Mouse (Mus musculus) kidney, postnatal 0 days (tissue): ENCODE data around the gene Ajuba. TPM values are rescaled to one million over a fixed set of nuclear protein-coding genes. Genes with fewer than 3 reads are reported as not detected.

ENCODE experiments used
- ATAC-seq: fragments of 200-750 bp; cut with Nextera tagmentation; replicated peaks from 2 replicates; pipeline ENCODE4 v1.8.0; 2017; ENCODE audit warnings: low read depth, moderate number of reproducible peaks, moderate TSS enrichment, moderate library complexity; ENCODE audit not compliant: low FRiP score
- DNase-seq: peaks from one replicate; pipeline ENCODE4 v3.0.0-alpha.2; 2016; ENCODE audit warnings: low spot score
- H3K27ac ChIP-seq: fragments of 300-500 bp; sonication (generic); 2 replicates; pipeline ENCODE4 v1.5.1; 2014; ENCODE audit warnings: mild to moderate bottlenecking
- H3K27me3 ChIP-seq: fragments of 300-500 bp; sonication (generic); 2 replicates; pipeline ENCODE4 v1.6.1; 2014; ENCODE audit warnings: low read length, mixed read lengths; ENCODE audit not compliant: insufficient read depth
- H3K36me3 ChIP-seq: fragments of 300-500 bp; sonication (generic); 2 replicates; pipeline ENCODE4 v1.6.1; 2014; ENCODE audit warnings: low read length, mixed read lengths; ENCODE audit not compliant: insufficient read depth
- H3K4me1 ChIP-seq: fragments of 300-500 bp; sonication (generic); replicated peaks from 2 replicates; pipeline ENCODE4 v1.6.1; 2014; ENCODE audit warnings: antibody characterized with exemption, low read length, mixed read lengths; ENCODE audit not compliant: insufficient read depth
- H3K4me2 ChIP-seq: fragments of 300-500 bp; sonication (generic); 2 replicates; pipeline ENCODE4 v1.6.1; 2014; ENCODE audit warnings: mild to moderate bottlenecking, low read length, moderate library complexity, mixed read lengths
- H3K4me3 ChIP-seq: fragments of 300-500 bp; sonication (generic); replicated peaks from 2 replicates; pipeline ENCODE4 v1.5.1; 2014; ENCODE audit warnings: low read depth, low read length
- H3K9ac ChIP-seq: fragments of 300-500 bp; sonication (generic); 2 replicates; pipeline ENCODE4 v1.6.1; 2014; ENCODE audit warnings: low read depth, low read length
- H3K9me3 ChIP-seq: fragments of 300-500 bp; sonication (generic); replicated peaks from 2 replicates; pipeline ENCODE4 v1.6.1; 2016; ENCODE audit warnings: low read length, inconsistent platforms, mixed read lengths
- CTCF ChIP-seq: IDR thresholded peaks from 2 replicates; pipeline ENCODE4 v1.5.1; 2016; ENCODE audit warnings: antibody characterized with exemption, low read depth, mild to moderate bottlenecking, moderate library complexity
- WGBS: fragments of 180-500 bp; shearing (Covaris S2); extraction: QIAGEN DNeasy Blood & Tissue Kit; methylation state at CpG from one replicate; pipeline ENCODE4 v1.1.7; 2014; 5-methylcytosine and 5-hydroxymethylcytosine counted together
- polyA plus RNA-seq: library from polyadenylated mRNA; unstranded; fragments of >200 nt; fragmentation: Nextera tagmentation; extraction: Ambion mirVana; gene quantifications from 2 replicates; pipeline ENCODE4 v1.2.1, GENCODE M21; 2015

Ajuba gene
- polyA plus RNA-seq, 1 experiment from 2014 or later: 40.9 TPM

DNA sequence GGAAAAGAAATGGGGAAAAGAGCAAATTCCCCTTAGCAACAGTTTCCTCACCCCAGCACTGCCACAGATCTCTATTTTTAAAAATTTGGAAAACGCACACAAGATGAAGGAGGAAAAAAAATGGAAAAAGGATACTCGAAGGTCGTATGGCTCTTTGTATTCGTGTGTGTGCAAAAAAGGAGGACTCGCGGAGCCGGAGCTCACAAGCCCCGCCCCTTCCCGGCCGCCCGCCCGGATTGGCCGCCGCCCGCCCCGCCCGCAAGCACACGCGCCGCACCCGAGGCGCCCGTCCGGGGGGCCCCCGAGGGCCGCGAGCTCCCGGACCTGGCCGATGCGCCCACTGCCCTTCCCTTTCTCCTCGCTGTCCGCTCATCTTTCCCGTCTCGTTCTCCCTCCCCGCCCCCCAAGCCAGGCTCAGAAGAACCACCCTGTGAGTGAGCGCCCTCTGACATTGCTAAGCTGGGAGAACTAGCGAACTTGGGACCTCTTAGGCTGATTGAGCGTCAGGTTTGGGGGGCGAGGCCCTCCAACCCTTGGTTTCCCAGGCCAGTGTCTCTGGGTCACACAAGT lies 28.5 kb upstream of the Ajuba start, which contains the start of gene 4931414P19Rik:
4931414P19Rik (minus strand) TSS at position 242 of the 570 bp plus-strand sequence.
- DNase-seq (peak; percentile 91), ATAC-seq (peak; percentile 67)
- peak within 1 kb of the TSS; percentile 50 for H3K9ac ChIP-seq
- no peak for TF ChIP-seq CTCF
- H3K4me1 ChIP-seq: 0 out of 2 replicates have a peak, but pooled peaks cover 5% of the 10 kb centered on the region
- no peaks in the 10 kb centered on the region for H3K27me3 ChIP-seq
- no peaks in the 10 kb centered on the region for H3K9me3 ChIP-seq
- H3K27ac ChIP-seq: peak within 1 kb of the TSS; percentile 71
- H3K4me3 ChIP-seq: peak within 1 kb of the TSS; percentile 34
- peak within 1 kb of the TSS; percentile 55 for H3K4me2 ChIP-seq
- no peaks in the 10 kb centered on the region for H3K36me3 ChIP-seq
- whole genome bisulfite sequencing: under 1% methylated on average over 35 of the region's 39 CpGs

DNA sequence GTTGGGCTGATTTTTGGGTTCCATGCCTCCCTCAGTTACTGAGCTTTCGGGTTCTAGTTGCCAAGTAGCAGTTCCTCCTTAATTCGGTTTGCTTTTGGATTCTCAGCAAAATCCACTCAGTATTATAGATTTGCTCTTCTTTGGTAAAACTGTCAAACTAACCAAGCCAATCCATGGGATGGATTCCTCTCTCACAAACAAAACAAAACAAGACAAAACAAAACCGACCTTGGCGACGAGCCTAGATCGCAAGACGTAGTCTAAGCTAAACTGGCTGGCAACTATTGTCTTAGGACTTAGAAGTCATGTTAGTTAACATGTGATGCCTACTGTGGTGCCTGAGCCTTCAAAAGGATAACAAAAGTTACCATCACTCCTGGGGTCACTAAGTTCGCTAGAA lies 26.3 kb upstream of the Ajuba start:
- no peaks in the 10 kb centered on the region for H3K9me3 ChIP-seq
- 0 out of 2 replicates have a peak, but pooled peaks cover 5% of the 10 kb centered on the region for H3K4me1 ChIP-seq
- no peak overlapping the region for H3K9ac ChIP-seq
- no peaks in the 10 kb centered on the region for H3K27me3 ChIP-seq
- WGBS: 88% methylated on average over 8 of the region's 8 CpGs
- ATAC-seq: no peak
- 0 out of 2 replicates have a peak, but pooled peaks cover 4% of the 10 kb centered on the region for H3K36me3 ChIP-seq
- peak overlapping the region; percentile 47; the same call in 1 of the 2 replicates for H3K4me2 ChIP-seq
- peak overlapping the region; percentile 52; the same call in 1 of the 2 replicates for H3K4me3 ChIP-seq
- no peak for DNase-seq
- no peak for TF ChIP-seq CTCF
- peak overlapping the region; percentile 94 for H3K27ac ChIP-seq

DNA sequence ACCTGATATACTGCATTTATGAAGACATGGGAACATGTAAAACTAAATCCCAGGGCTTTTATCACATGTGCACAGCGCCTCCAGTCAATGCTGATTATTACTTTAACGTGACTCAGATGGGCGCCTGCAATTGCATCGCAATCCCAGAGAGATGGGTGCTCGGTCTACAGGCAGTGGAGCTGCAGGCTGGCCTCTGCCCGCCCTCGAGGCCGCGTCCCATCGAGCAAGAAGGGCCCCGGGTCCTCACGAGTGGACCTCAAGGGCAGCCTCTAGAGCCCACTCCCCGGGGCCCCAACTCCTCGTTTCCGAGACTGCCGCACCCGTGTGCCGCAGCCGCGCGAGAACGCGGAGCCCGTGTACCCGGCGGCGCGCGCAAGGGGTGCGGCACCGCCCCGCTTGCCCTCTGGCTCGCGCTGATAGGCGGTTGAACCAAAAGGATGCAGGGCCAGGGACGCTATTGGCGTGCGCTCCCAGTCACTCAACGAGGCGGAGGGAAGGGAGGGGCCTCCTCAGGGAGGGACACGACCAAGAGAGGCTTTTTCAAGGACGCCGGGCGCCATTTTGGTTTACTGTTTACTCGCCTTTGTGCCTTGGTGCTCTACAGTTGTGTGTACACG lies 25.8 kb upstream of the Ajuba start:
- Histone ChIP-seq H3K9ac (peak overlapping the region; percentile 80), H3K4me3 (peak overlapping the region; percentile 52), H3K36me3 (0 out of 2 replicates have a peak, but pooled peaks cover 4% of the 10 kb centered on the region), H3K4me2 (peak overlapping the region; percentile 47), H3K4me1 (0 out of 2 replicates have a peak, but pooled peaks cover 5% of the 10 kb centered on the region), H3K9me3 (no peaks in the 10 kb centered on the region), H3K27me3 (no peaks in the 10 kb centered on the region), H3K27ac (peak overlapping the region; percentile 94)
- no peak; the same call in 1 of the 2 replicates for TF ChIP-seq CTCF
- WGBS: under 1% methylated on average over 46 of the region's 46 CpGs
- DNase-seq (peak; percentile 99), ATAC-seq (peak; percentile 99)

DNA sequence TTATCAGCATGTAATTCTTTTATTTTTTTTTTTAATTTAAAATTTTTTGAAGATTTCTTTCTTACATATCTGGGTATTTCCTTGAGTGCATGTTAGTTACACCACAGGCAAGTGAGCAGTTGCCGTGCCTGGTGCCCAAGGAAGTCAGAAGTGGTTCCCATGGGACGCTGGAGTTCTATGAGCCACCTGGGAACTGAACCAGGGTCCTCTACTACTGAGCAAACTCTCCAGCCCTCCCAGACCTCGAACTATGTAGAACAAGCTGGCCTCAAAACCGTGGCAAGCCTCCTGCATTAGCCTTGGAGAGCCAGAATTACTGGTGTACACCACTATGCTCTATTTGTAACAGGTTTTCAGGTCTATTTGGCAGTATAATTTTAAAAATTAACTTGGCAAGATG lies 25.3 kb upstream of the Ajuba start:
- Histone ChIP-seq H3K27me3 (no peaks in the 10 kb centered on the region), H3K4me1 (0 out of 2 replicates have a peak, but pooled peaks cover 5% of the 10 kb centered on the region), H3K4me2 (peak overlapping the region; percentile 47), H3K9me3 (no peaks in the 10 kb centered on the region), H3K36me3 (0 out of 2 replicates have a peak, but pooled peaks cover 4% of the 10 kb centered on the region), H3K9ac (peak overlapping the region; percentile 80; the same call in 1 of the 2 replicates), H3K27ac (peak overlapping the region; percentile 94), H3K4me3 (peak overlapping the region; percentile 52)
- TF ChIP-seq CTCF: no peak
- peak; percentile 36 for DNase-seq
- ATAC-seq: no peak; the same call in 1 of the 2 replicates
- 37% methylated on average over 4 of the region's 4 CpGs for WGBS

DNA sequence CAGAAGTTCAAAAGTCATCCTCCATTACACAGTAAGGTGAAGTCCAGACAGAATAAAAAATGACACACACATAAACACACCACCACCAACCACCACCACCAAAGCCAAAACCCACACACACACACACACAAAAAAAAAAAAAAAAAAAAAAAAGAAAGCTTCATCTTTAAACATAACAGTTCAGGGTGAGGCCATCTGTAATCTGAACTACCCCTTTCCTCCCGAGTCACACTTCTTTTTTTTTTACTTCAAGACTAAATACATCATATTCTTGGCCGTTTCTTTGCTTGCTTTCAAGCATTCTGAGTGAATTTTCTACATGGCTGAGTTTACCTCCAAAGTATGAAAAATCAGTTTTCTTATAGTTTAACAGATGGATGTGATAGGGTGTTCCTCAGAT lies 24.2 kb upstream of the Ajuba start:
- no peak overlapping the region for H3K9ac ChIP-seq
- WGBS: 45% methylated on average over 2 of the region's 2 CpGs
- 0 out of 2 replicates have a peak, but pooled peaks cover 5% of the 10 kb centered on the region for H3K4me1 ChIP-seq
- H3K27ac ChIP-seq: no peak overlapping the region
- TF ChIP-seq CTCF: no peak
- no peak overlapping the region for H3K4me3 ChIP-seq
- H3K4me2 ChIP-seq: no peak overlapping the region
- ATAC-seq (no peak), DNase-seq (no peak)
- no peaks in the 10 kb centered on the region for H3K27me3 ChIP-seq
- H3K9me3 ChIP-seq: no peaks in the 10 kb centered on the region
- H3K36me3 ChIP-seq: 0 out of 2 replicates have a peak, but pooled peaks cover 4% of the 10 kb centered on the region

DNA sequence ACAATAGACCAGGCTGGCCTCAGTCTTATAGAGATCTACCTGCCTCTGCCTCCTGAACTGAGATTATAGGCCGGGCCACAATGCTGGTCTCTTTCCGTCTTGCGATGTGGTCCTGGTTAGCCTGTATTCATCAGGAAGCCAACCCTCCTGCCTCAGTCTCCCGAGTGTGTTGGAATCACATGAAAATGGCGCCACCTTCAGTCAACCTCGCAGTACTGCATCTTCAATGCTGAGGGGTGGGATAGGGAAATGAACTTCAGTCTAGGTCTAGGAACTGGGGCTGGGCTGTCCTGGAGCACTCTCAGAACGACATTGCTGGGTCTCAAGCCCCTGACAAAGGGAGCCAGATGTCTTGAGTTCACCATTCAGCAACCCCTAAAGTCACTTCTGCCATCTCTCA lies 19.7 kb upstream of the Ajuba start:
- TF ChIP-seq CTCF: peak; percentile 57
- H3K4me1 ChIP-seq: peaks cover 5% of the 10 kb centered on the region; the same call in 1 of the 2 replicates
- no peak overlapping the region for H3K4me2 ChIP-seq
- no peak overlapping the region for H3K4me3 ChIP-seq
- H3K27me3 ChIP-seq: no peaks in the 10 kb centered on the region
- WGBS: 84% methylated on average over 7 of the region's 7 CpGs
- DNase-seq (no peak), ATAC-seq (no peak)
- no peaks in the 10 kb centered on the region for H3K9me3 ChIP-seq
- 0 out of 2 replicates have a peak, but pooled peaks cover 8% of the 10 kb centered on the region for H3K36me3 ChIP-seq
- no peak overlapping the region for H3K27ac ChIP-seq
- H3K9ac ChIP-seq: no peak overlapping the region
